24 mouse cellular contexts compared by ENCODE assay signal in genomic region chr3:63892154-63892553, GRCm38 (mm10). TPM values are rescaled to one million over a fixed set of nuclear protein-coding genes. Genes with fewer than 3 reads are reported as not detected.
"Had no signal": no experiment of that assay in that cellular context is flagged by ENCODE, and none has a peak within 500 bp of the region (broad histone marks: within the 10 kb centered on the region; RNA-seq: fewer than 3 reads in every experiment).

No protein-coding gene starts in this region.

- H3K36me3 ChIP-seq: limb, embryonic 10.5 days; limb, embryonic 13.5 days; liver, embryonic 12.5 days; liver, embryonic 15.5 days; lung, embryonic 15.5 days; midbrain, embryonic 13.5 days; neural tube, embryonic 13.5 days had no signal

- H3K4me1 ChIP-seq: limb, embryonic 10.5 days; liver, embryonic 12.5 days; liver, embryonic 15.5 days; lung, embryonic 15.5 days had no signal

- DNase-seq: kidney, adult 8-10 months; kidney, postnatal 14 days; kidney, postnatal 4 days; liver; lung, adult 18-20 months; lung, postnatal 10 days; lung, postnatal 36 days; retina, postnatal 1 day; right cerebral cortex, postnatal 25 days; spleen, adult 18-20 months; thymus, adult 18-20 months; thymus, postnatal 36 days had no signal

- H3K27me3 ChIP-seq: limb, embryonic 13.5 days; liver, embryonic 15.5 days; lung, embryonic 15.5 days; midbrain, embryonic 13.5 days; neural tube, embryonic 13.5 days had no signal

- H3K4me3 ChIP-seq: limb, embryonic 10.5 days; limb, embryonic 13.5 days; liver, embryonic 12.5 days; liver, embryonic 15.5 days; lung, embryonic 15.5 days; megakaryocyte, embryonic 14.5 days; midbrain, embryonic 10.5 days; midbrain, embryonic 13.5 days; myocyte; neural tube, embryonic 13.5 days had no signal

- ATAC-seq: liver, embryonic 12.5 days; midbrain, embryonic 13.5 days; midbrain, embryonic 16.5 days had no signal

- H3K9ac ChIP-seq: limb, embryonic 13.5 days; liver, embryonic 12.5 days; liver, embryonic 15.5 days; lung, embryonic 15.5 days; midbrain, embryonic 13.5 days; neural tube, embryonic 13.5 days had no signal

- H3K4me2 ChIP-seq: limb, embryonic 13.5 days; liver, embryonic 12.5 days; liver, embryonic 15.5 days; lung, embryonic 15.5 days; midbrain, embryonic 13.5 days; neural tube, embryonic 13.5 days had no signal

- H3K27ac ChIP-seq: limb, embryonic 10.5 days; limb, embryonic 13.5 days; liver, embryonic 12.5 days; liver, embryonic 15.5 days; lung, embryonic 15.5 days; midbrain, embryonic 10.5 days; midbrain, embryonic 13.5 days; neural tube, embryonic 13.5 days had no signal

- H3K9me3 ChIP-seq: limb, embryonic 10.5 days; limb, embryonic 13.5 days; liver, embryonic 12.5 days; liver, embryonic 15.5 days; lung, embryonic 15.5 days; midbrain, embryonic 13.5 days; neural tube, embryonic 13.5 days had no signal

RNA-seq across cellular contexts. Expression of gene Plch1, which starts 7.1 kb away (rescaled TPM):
- total RNA-seq: neutrophil, adult 5-6 weeks had no signal
